Mouse (Mus musculus) hindlimb bud, embryonic 11.5 days (tissue): ENCODE data around the gene Mkln1.

Source experiments
- DNase-seq: peaks from one replicate; pipeline ENCODE4 v3.0.0-alpha.2; 2012; ENCODE audit warnings: low read depth, low spot score; ENCODE audit errors: extremely low spot score

The Mkln1 gene

GRCm38 (mm10) chr6:31398431-31399205, at the start of gene Mkln1:
TSS of gene Mkln1 (plus strand) at chr6:31398735.
- DNase-seq, result peak; percentile 20

- no peak for DNase-seq
These were observed 41.9 kb upstream of the Mkln1 start for GRCm38 (mm10) chr6:31356444-31357191.

- DNase-seq, result no peak
These were observed 41.2 kb upstream of the Mkln1 start for GRCm38 (mm10) chr6:31357286-31357685.

- DNase-seq, result no peak
These were observed 35.9 kb upstream of the Mkln1 start for GRCm38 (mm10) chr6:31362617-31363016.

- DNase-seq, result no peak
These were observed 34.1 kb upstream of the Mkln1 start for GRCm38 (mm10) chr6:31364399-31364798.

GRCm38 (mm10) chr6:31367947-31368346, 30.6 kb upstream of the Mkln1 start:
- no peak for DNase-seq

GRCm38 (mm10) chr6:31368559-31368958, 30.0 kb upstream of the Mkln1 start:
- DNase-seq, result no peak

- DNase-seq, result no peak
These were observed 28.7 kb upstream of the Mkln1 start for GRCm38 (mm10) chr6:31369875-31370274.

GRCm38 (mm10) chr6:31370550-31371061, 27.9 kb upstream of the Mkln1 start:
- DNase-seq, result no peak

- DNase-seq, result no peak
These were observed 27.4 kb upstream of the Mkln1 start for GRCm38 (mm10) chr6:31371140-31371539.

- DNase-seq, result no peak
These were observed 25.9 kb upstream of the Mkln1 start for GRCm38 (mm10) chr6:31372620-31373019.

- no peak for DNase-seq
These were observed 25.4 kb upstream of the Mkln1 start for GRCm38 (mm10) chr6:31373084-31373673.

GRCm38 (mm10) chr6:31382989-31383388, 15.5 kb upstream of the Mkln1 start:
- DNase-seq, result no peak

- DNase-seq, result no peak
These were observed 13.7 kb upstream of the Mkln1 start for GRCm38 (mm10) chr6:31384794-31385193.

- no peak for DNase-seq
These were observed 13.0 kb upstream of the Mkln1 start for GRCm38 (mm10) chr6:31385281-31386145.

GRCm38 (mm10) chr6:31389716-31390115, 8.8 kb upstream of the Mkln1 start:
- no peak for DNase-seq

GRCm38 (mm10) chr6:31390243-31390981, 8.1 kb upstream of the Mkln1 start:
- DNase-seq, result no peak

- no peak for DNase-seq
These were observed 5.7 kb upstream of the Mkln1 start for GRCm38 (mm10) chr6:31392871-31393270.

- DNase-seq, result no peak
These were observed 2.4 kb upstream of the Mkln1 start for GRCm38 (mm10) chr6:31396118-31396517.

GRCm38 (mm10) chr6:31397308-31397707, 1.2 kb upstream of the Mkln1 start:
- DNase-seq, result no peak
